Mouse (Mus musculus) small intestine, adult 2 months (tissue): ENCODE data around the gene Irs4. TPM values are rescaled to one million over a fixed set of nuclear protein-coding genes. Genes with fewer than 3 reads are reported as not detected.
A peak's percentile ranks its signal among the peaks of the same experiment; 100 is the strongest.

Experiments
- H3K27ac ChIP-seq: fragments of 200-500 bp; 2 replicates; pipeline ENCODE4 v1.5.1; 2012; ENCODE audit warnings: low read depth, low read length, control low read depth, inconsistent platforms; ENCODE audit not compliant: insufficient read depth
- H3K27me3 ChIP-seq: fragments of 200-500 bp; 2 replicates; pipeline ENCODE4 v1.6.1; 2012; ENCODE audit warnings: mild to moderate bottlenecking, moderate library complexity, low read length, inconsistent platforms; ENCODE audit not compliant: control insufficient read depth, insufficient read depth
- H3K36me3 ChIP-seq: fragments of 200-500 bp; 2 replicates; pipeline ENCODE4 v1.6.1; 2012; ENCODE audit warnings: mild to moderate bottlenecking, low read length, control low read depth, inconsistent platforms; ENCODE audit not compliant: control insufficient read depth, insufficient read depth
- H3K4me1 ChIP-seq: fragments of 200-500 bp; 2 replicates; pipeline ENCODE4 v1.6.1; 2012; ENCODE audit warnings: low read length, inconsistent platforms, mixed read lengths; ENCODE audit not compliant: control insufficient read depth, insufficient read depth, insufficient read length
- H3K4me3 ChIP-seq: fragments of 200-500 bp; 2 replicates; pipeline ENCODE4 v1.5.1; 2012; ENCODE audit warnings: low read depth, mild to moderate bottlenecking, control low read depth, inconsistent platforms, low read length, moderate library complexity
- CTCF ChIP-seq: fragments of 200-500 bp; IDR thresholded peaks from 2 replicates; pipeline ENCODE4 v1.5.1; 2012; ENCODE audit warnings: low read depth, mild to moderate bottlenecking, control low read depth, inconsistent platforms, low read length, moderate library complexity, mixed read lengths; ENCODE audit not compliant: insufficient replicate concordance, insufficient read length; ENCODE audit errors: extremely low read depth
- POLR2A ChIP-seq: fragments of 200-500 bp; IDR thresholded peaks from 2 replicates; pipeline ENCODE4 v1.6.1; 2012; ENCODE audit warnings: low read depth, mild to moderate bottlenecking, control low read depth, inconsistent platforms, low read length, moderate library complexity
- WGBS: fragments of 180-500 bp; shearing (Covaris S2); methylation state at CpG from one replicate; pipeline ENCODE4 v1.1.7; 2018; 5-methylcytosine and 5-hydroxymethylcytosine counted together
- polyA plus RNA-seq: library from polyadenylated mRNA; depleted of rRNA; stranded (reverse); fragments of >200 nt; gene quantifications from 2 replicates; pipeline ENCODE4 v1.2.3, GENCODE M21; 2012; rRNA removed

Gene Irs4
- polyA plus RNA-seq, result not detected in 2 replicates

GRCm38 (mm10) chrX:141724937-141725918 is at the start of gene Irs4:
Irs4 (minus strand) TSS chrX:141725263.
- TF ChIP-seq CTCF (no peak), POLR2A (no peak)
- H3K36me3 ChIP-seq, result no peaks in the 10 kb centered on the region
- no peaks in the 10 kb centered on the region for H3K4me1 ChIP-seq
- H3K4me3 ChIP-seq, result 0 out of 2 replicates have a peak within 1 kb of the TSS, but pooled peaks have one; percentile 10
- 21% methylated on average over 49 of the region's 51 CpGs for WGBS
- peaks cover 10% of the 10 kb centered on the region for H3K27me3 ChIP-seq
- no peak within 1 kb of the TSS for H3K27ac ChIP-seq

- 56% methylated on average over 2 of the region's 2 CpGs for WGBS
- Histone ChIP-seq H3K27ac (no peak overlapping the region), H3K4me1 (no peaks in the 10 kb centered on the region), H3K4me3 (no peak overlapping the region), H3K27me3 (no peaks in the 10 kb centered on the region), H3K36me3 (no peaks in the 10 kb centered on the region)
- TF ChIP-seq CTCF, result no peak
- no peak for TF ChIP-seq POLR2A
Measured at GRCm38 (mm10) chrX:141750360-141750759, 25.3 kb upstream of the Irs4 start.

- Histone ChIP-seq H3K27me3 (peaks cover 7% of the 10 kb centered on the region), H3K4me1 (no peaks in the 10 kb centered on the region), H3K27ac (no peak overlapping the region), H3K36me3 (no peaks in the 10 kb centered on the region), H3K4me3 (no peak overlapping the region)
- 49% methylated on average over 5 of the region's 5 CpGs for WGBS
- TF ChIP-seq CTCF (no peak), POLR2A (no peak)
Measured at GRCm38 (mm10) chrX:141729570-141729969, 4.5 kb upstream of the Irs4 start.

- H3K4me1 ChIP-seq, result no peaks in the 10 kb centered on the region
- 0 out of 2 replicates have a peak overlapping the region, but pooled peaks have one; percentile 10 for H3K4me3 ChIP-seq
- H3K36me3 ChIP-seq, result no peaks in the 10 kb centered on the region
- peaks cover 10% of the 10 kb centered on the region for H3K27me3 ChIP-seq
- WGBS, result 15% methylated on average over 51 of the region's 52 CpGs
- no peak overlapping the region for H3K27ac ChIP-seq
- TF ChIP-seq POLR2A (no peak), CTCF (no peak)
Measured at GRCm38 (mm10) chrX:141724391-141724891, 622 bp downstream of the Irs4 start.

GRCm38 (mm10) chrX:141723936-141724335 is 1.1 kb downstream of the Irs4 start:
- Histone ChIP-seq H3K27ac (no peak overlapping the region), H3K4me1 (no peaks in the 10 kb centered on the region), H3K36me3 (no peaks in the 10 kb centered on the region), H3K4me3 (no peak overlapping the region), H3K27me3 (peaks cover 10% of the 10 kb centered on the region)
- WGBS, result 18% methylated on average over 16 of the region's 16 CpGs
- no peak for TF ChIP-seq POLR2A
- TF ChIP-seq CTCF, result no peak

DNA sequence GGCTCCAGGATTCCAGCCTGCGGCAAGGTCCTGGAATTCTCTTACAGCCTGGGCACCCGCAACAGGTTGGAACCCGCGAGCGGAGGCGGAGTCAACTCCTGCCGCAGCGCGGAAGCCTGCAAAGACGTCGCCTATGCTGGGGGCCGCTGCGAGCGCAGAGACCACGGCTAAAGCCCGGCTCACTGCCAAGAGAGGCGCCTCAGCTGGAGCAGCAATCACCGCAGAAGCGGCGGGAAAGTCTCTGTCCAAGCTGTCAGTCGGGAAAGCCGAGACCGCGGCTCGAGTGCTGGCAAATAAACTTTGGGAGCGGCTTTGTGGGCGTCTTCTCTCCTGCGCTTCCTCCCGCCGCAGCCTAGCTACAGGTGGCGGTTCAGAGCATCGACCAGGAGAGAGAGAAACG is 3.3 kb downstream of the Irs4 start:
- Histone ChIP-seq H3K4me1 (no peaks in the 10 kb centered on the region), H3K4me3 (peak overlapping the region; percentile 31), H3K27me3 (peaks cover 10% of the 10 kb centered on the region), H3K27ac (no peak overlapping the region), H3K36me3 (no peaks in the 10 kb centered on the region)
- WGBS, result 19% methylated on average over 33 of the region's 33 CpGs
- TF ChIP-seq CTCF, result no peak
- TF ChIP-seq POLR2A, result no peak

Other genes with a start within 250 kb of the Irs4 start
- 0.88 and 1.3 TPM in 2 replicates for gene Col4a5, start 249.9 kb downstream of the Irs4 start, polyA plus RNA-seq
- not detected in 2 replicates for gene Gm15294, start 150.0 kb upstream of the Irs4 start, polyA plus RNA-seq